Mouse (Mus musculus) urinary bladder, postnatal 25 days (tissue): ENCODE data around the gene Ccr7.

Experiments used
- DNase-seq: peaks from one replicate; pipeline ENCODE4 v3.0.0; 2022; ENCODE audit warnings: low spot score

Ccr7 gene

GRCm38 (mm10) chr11:99153767-99154753 lies 817 bp downstream of the Ccr7 start:
- no peak for DNase-seq

DNA sequence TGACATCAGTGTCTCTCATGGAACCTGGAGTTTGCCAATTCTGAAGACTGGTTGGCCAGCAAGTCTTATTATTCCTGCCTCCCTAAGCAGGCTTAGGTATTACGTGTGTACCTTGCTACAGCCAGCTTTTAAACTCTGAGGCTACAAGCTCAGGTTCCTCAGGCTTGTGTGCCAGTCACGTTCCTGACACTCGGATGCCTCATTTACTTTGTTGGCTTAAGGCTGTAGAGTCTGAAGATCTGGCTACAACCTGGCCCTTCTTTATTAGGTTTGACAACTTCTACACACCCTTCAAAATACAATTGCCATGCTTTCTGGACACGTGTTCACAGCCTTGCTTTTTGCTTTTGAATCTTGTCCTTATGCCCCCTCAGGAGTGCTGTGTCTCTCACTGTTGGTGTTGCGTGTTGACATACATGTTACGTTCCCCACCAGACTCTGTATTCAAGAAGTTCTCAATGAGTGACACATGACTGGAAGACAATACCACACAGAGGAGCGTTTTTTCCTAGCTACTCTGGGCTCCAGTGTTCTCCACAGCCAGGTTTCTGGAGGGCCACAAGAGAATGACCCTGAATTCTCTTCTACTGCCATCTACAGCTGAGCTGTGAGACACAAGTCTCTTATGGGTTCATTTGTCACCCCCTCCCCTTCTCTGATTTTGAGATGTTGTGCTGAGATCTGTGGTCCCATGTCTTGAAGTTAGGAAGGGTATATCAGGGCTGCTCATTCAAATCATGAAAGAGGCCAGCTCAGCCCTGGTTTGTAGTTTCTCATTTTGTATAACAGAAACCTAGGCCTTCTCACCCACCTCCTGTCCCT lies 2.3 kb downstream of the Ccr7 start:
- DNase-seq: no peak

GRCm38 (mm10) chr11:99151333-99151930 lies 3.4 kb downstream of the Ccr7 start:
- DNase-seq: no peak

DNA sequence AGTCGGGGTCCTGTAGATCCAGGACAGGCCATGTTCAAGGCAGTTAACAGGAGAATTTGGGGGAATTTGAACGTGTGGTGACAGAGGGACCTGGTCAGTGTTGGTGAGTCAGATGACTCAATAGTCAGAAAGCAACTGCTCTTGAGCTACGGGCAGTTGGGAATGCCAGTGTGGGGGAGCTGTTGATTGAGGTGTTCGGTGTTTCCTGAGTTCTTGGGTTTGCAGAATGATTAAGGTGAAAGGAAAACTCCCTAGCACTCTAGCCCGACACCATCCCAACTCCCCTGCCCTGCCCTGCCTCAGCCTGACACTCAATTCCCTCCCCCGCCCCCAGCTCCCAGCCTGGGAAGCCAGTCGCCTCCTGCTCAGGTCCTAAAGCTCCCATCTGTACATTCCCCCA lies 4.0 kb downstream of the Ccr7 start:
- DNase-seq: no peak

GRCm38 (mm10) chr11:99149898-99150757 lies 4.7 kb downstream of the Ccr7 start:
- DNase-seq: peak; percentile 75

GRCm38 (mm10) chr11:99148896-99149703 lies 5.8 kb downstream of the Ccr7 start:
- no peak for DNase-seq

DNA sequence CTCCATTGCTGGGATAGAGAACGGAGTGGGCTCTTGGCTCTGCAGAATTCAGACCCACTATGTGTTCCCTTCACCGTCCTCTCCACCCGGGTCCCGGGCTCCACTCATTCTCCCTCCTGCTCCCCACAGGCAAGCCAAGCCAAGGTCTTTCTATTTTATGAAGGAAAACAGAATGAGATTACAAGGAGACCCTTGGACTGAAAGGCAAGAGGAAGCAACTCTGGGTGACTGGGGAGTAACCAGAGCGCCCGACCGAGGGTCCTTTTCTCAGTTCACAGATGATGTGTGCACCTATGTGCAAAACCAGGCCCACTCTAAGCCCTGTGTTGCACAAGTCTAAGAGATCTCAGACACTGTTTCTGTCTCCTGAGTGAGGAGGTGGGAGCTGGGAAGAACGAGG lies 6.5 kb downstream of the Ccr7 start:
- no peak for DNase-seq

- no peak for DNase-seq
These were observed 7.0 kb downstream of the Ccr7 start for GRCm38 (mm10) chr11:99147920-99148289.

DNA sequence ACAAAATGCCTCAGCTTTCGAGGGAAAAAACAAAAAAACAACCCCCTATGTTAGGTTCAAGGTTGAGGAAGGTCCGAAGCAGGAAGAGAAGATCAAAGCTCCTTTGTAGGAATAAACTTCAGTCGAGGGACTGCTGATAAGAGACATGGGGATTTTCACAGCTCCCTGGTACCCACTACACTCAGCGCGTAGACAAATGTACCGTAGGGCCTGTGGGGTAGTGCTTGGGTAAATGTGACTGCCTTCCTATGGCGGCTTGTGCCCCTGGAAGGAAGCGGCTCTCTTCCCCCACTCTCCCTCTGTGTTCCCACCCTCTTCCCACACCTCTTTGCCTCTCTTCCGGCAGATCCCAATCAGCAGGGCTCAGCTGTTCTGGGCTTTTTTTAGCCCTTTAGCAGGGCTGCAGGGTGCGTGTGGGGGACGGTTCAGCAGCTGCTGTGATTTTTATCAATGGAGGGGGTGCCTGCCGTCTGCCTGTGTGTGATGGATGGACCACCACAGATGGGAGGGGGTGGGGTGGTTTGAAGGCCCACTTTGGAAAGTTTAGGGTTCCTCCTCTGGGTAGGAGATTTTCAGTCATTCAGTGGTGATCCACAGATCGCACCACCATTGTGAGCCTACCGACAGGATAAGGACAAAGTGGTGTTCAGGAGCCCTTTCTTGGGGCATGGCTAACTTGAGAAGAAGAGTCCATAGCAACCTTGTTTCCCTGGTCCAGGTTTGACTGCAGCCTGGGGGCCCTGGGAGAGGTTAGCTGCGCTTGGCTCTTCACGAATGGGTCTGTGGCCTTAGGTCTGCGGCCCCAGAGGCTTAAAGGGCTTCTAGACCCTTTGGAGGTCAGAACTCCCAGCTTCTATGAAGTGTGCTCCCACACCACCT lies 7.6 kb downstream of the Ccr7 start:
- DNase-seq: no peak

DNA sequence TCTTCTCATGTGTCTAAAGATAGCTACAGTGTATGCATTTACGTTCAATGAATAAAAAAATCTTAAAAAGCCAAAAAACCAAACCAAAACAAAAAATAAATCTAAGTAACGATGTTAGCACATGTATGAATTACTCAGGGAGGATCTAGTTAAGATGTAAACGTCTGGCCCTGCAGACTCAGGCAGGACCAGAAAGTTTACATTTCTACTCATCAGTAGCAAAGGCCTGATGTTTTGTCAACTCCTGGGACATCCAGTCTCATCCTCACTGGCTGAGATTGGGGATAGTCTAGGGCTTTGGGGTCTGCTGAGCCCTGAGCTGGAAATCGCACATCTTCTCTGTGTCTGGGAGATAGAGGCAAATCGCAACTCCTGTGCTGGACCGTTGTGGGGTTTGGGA lies 8.3 kb downstream of the Ccr7 start:
- no peak for DNase-seq

GRCm38 (mm10) chr11:99145765-99146164 lies 9.1 kb downstream of the Ccr7 start:
- no peak for DNase-seq

GRCm38 (mm10) chr11:99144940-99145339 lies 9.9 kb downstream of the Ccr7 start:
- no peak for DNase-seq

GRCm38 (mm10) chr11:99144456-99144855 lies 10.4 kb downstream of the Ccr7 start:
- DNase-seq: no peak

DNA sequence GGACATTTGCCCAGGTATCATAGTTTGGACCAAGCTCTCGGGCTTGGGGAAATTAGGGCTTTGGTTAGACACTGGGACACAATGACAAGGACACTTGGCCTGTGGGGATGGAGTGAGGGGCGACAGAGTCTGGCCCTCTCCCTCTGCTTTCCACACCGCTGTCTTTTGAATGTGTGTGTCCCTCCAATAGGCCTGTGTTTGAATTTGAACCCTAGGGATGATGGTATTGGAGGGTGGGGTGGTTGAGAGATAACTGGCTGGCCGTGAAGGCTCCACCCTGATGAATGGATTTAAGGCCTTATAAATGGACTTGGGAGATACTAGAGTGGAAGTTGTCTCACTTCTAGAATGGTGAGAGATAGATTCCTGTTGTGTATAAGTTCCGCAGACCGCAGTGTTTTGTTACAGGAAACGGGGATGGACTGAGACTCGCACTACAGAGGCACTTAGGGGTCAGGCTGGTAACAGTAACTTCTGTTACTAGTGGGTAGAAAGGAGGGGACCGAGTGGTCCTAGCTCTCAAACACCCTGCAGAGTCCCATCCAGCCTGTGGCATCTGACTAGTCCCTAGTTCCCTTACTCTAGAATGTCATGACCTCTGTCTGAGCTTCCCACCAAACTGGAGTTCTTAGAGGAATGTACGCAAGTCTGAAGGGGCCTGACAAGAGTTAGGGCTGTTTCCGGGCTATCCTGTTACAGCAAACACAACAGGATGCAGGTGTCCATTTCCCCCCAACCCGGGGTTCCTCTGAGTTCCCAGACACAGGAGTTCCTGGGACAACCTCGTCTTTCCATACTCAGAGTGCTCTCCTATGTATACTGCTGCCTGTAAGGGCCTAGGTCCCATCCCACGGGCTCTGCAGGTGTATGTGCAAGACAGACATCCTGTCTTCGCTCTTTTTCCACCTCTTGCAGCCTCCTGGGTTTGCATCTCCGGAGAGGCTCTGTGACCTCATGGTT lies 11.5 kb downstream of the Ccr7 start:
- DNase-seq: no peak

DNA sequence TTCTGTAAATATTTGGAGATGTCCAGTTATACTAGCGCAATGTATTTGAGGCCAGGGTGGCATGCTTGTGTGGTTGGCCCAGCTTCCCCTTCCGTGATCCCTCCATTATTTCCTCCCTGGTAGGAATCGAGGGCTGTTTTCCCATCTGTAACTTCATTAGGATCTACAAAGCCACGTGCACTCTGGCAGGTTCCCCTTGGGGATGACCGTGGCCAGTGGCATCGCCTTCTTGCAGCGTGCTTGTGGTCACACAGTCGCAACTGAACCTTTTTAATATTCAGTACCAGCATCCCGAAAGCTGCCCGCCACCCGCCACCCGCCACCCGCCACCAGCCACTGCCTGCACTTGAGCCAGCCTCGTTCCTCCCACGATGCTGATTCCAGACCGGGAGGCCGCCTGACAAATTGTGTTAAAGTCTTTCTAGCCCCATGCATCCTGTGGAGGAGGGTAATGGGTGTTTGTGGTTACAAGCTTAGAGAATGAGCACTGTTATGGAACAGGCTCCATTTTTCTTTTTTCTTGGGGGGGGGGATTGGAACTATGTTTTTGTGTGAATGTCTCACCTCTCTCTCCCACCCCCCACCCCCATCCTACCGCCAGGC lies 12.3 kb downstream of the Ccr7 start:
- no peak for DNase-seq

GRCm38 (mm10) chr11:99142046-99142445 lies 12.8 kb downstream of the Ccr7 start:
- no peak for DNase-seq

DNA sequence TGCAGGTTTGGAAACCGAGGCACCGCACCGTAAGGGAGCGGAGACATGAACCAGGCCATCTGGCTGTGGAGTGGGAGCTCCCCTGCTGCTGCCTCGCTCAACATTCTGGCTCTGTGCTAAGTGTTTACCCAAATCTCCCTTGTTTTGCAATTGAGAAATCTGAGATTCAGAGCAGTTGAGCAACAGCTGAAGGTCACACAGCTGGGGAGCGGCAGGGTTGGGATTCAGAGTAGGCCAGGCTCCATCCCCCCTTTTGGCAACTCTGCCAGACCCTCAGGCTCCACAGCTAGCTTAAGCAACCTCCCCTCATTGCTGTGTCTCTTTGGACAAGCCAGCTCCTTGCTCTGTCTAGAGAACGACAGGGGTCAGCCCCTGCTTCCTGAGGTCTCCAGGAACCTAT lies 13.3 kb downstream of the Ccr7 start:
- DNase-seq: no peak

DNA sequence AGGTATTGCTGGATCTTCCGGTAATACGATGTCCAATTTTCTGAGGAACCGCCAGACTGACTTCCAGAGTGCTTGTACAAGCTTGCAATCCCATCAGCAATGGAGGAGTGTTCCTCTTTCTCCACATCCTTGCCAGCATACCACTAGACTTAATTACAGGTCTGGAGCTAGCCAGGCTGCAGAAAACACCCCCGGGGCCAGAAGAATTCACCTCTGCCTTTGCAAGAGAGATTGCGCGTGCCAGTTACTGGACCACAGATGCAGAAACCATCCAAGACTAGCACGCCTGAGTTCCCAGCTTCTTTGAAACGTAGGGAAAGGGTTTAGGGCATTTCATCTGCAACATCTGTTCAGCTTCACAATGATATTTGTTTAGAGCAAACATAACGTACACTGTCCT lies 15.9 kb downstream of the Ccr7 start:
- no peak for DNase-seq
